Mouse (Mus musculus) kidney, adult 11 months (tissue): ENCODE measurements at regions not wholly inside any gene's neighbourhood (a gene's known extent, or its start where the extent isn't known, plus 50 kb on each side); places are given as distances from the start of the nearest gene placed in this dataset.

Experiments used
- DNase-seq: peaks from one replicate; pipeline ENCODE4 v3.0.0; 2022

GRCm38 (mm10) chr3:41472586-41472985 lies 82.9 kb upstream of the Jade1 start:
- DNase-seq: no peak

- no peak for DNase-seq
These were observed 86.4 kb upstream of the Jade1 start for GRCm38 (mm10) chr3:41469106-41469505.

GRCm38 (mm10) chr3:41467857-41468256 lies 87.7 kb upstream of the Jade1 start:
- DNase-seq: no peak

- no peak for DNase-seq
These were observed 89.6 kb upstream of the Jade1 start for GRCm38 (mm10) chr3:41465893-41466292.

- DNase-seq: peak; percentile 24
These were observed 92.4 kb upstream of the Jade1 start for GRCm38 (mm10) chr3:41462953-41463644.

- DNase-seq: no peak
These were observed 95.4 kb upstream of the Jade1 start for GRCm38 (mm10) chr3:41460131-41460530.

GRCm38 (mm10) chr3:41458156-41458555 lies 97.4 kb upstream of the Jade1 start:
- DNase-seq: no peak

- no peak for DNase-seq
These were observed 102.0 kb upstream of the Jade1 start for GRCm38 (mm10) chr3:41453525-41453924.

GRCm38 (mm10) chr3:41452716-41453090 lies 102.8 kb upstream of the Jade1 start:
- no peak for DNase-seq

- no peak for DNase-seq
These were observed 103.4 kb upstream of the Jade1 start for GRCm38 (mm10) chr3:41452020-41452715.

GRCm38 (mm10) chr3:41450696-41451095 lies 104.8 kb upstream of the Jade1 start:
- DNase-seq: no peak

- no peak for DNase-seq
These were observed 111.2 kb upstream of the Jade1 start for GRCm38 (mm10) chr3:41444243-41444753.

GRCm38 (mm10) chr3:41436238-41436637 lies 119.3 kb upstream of the Jade1 start:
- DNase-seq: no peak

- DNase-seq: no peak
These were observed 122.4 kb upstream of the Jade1 start for GRCm38 (mm10) chr3:41433106-41433505.

GRCm38 (mm10) chr3:41432376-41432775 lies 123.2 kb upstream of the Jade1 start:
- peak; percentile 55 for DNase-seq

GRCm38 (mm10) chr3:41430191-41430590 lies 125.3 kb upstream of the Jade1 start:
- no peak for DNase-seq

- DNase-seq: no peak
These were observed 128.6 kb upstream of the Jade1 start for GRCm38 (mm10) chr3:41426946-41427345.

GRCm38 (mm10) chr3:41425863-41426262 lies 129.7 kb upstream of the Jade1 start:
- DNase-seq: no peak

- DNase-seq: no peak
These were observed 131.2 kb upstream of the Jade1 start for GRCm38 (mm10) chr3:41424142-41424939.

GRCm38 (mm10) chr3:41423630-41424029 lies 131.9 kb upstream of the Jade1 start:
- DNase-seq: no peak

GRCm38 (mm10) chr3:41422615-41423579 lies 132.6 kb upstream of the Jade1 start:
- DNase-seq: no peak

- DNase-seq: no peak
These were observed 141.8 kb upstream of the Jade1 start for GRCm38 (mm10) chr3:41413771-41414170.
